Mouse (Mus musculus) hindbrain, postnatal 0 days (tissue): ENCODE measurements around the gene Klrb1c. TPM values are rescaled to one million over a fixed set of nuclear protein-coding genes. Genes with fewer than 3 reads are reported as not detected.
"Not testable (repeated sequence)": the region's sequence is repeated elsewhere in the genome, so short reads cannot be mapped to it uniquely, and the experiment has no call there.

Source experiments
- ATAC-seq: fragments of 200-750 bp; cut with Nextera tagmentation; 2 replicates; pipeline ENCODE4 v1.8.0; 2017; ENCODE audit warnings: mild to moderate bottlenecking, moderate TSS enrichment, moderate library complexity
- DNase-seq: peaks from one replicate; pipeline ENCODE4 v3.0.0-alpha.2; 2015; ENCODE audit warnings: low spot score
- H3K27ac ChIP-seq: fragments of 300-500 bp; sonication (generic); 2 replicates; pipeline ENCODE4 v1.5.1; 2014; ENCODE audit warnings: mild to moderate bottlenecking
- H3K27me3 ChIP-seq: fragments of 300-500 bp; sonication (generic); 2 replicates; pipeline ENCODE4 v1.6.1; 2014; ENCODE audit warnings: low read length, mixed read lengths; ENCODE audit not compliant: insufficient read depth
- H3K36me3 ChIP-seq: fragments of 300-500 bp; sonication (generic); 2 replicates; pipeline ENCODE4 v1.6.1; 2014; ENCODE audit warnings: low read length, mixed read lengths; ENCODE audit not compliant: insufficient read depth
- H3K4me1 ChIP-seq: fragments of 300-500 bp; sonication (generic); 2 replicates; pipeline ENCODE4 v1.6.1; 2014; ENCODE audit warnings: antibody characterized with exemption, low read length, mixed read lengths; ENCODE audit not compliant: insufficient read depth
- H3K4me2 ChIP-seq: fragments of 300-500 bp; sonication (generic); 2 replicates; pipeline ENCODE4 v1.6.1; 2014; ENCODE audit warnings: low read depth, mild to moderate bottlenecking, low read length, moderate library complexity, mixed read lengths
- H3K4me3 ChIP-seq: fragments of 300-500 bp; sonication (generic); 2 replicates; pipeline ENCODE4 v1.5.1; 2014; ENCODE audit warnings: low read length
- H3K9ac ChIP-seq: fragments of 300-500 bp; sonication (generic); replicated peaks from 2 replicates; pipeline ENCODE4 v1.6.1; 2014; ENCODE audit warnings: mild to moderate bottlenecking, low read length, moderate library complexity, mixed read lengths
- H3K9me3 ChIP-seq: fragments of 300-500 bp; sonication (generic); 2 replicates; pipeline ENCODE4 v1.6.1; 2016; ENCODE audit warnings: low read length, mixed read lengths
- CTCF ChIP-seq: IDR thresholded peaks from 2 replicates; pipeline ENCODE4 v1.5.1; 2016; ENCODE audit warnings: antibody characterized with exemption, control low read depth, low read depth
- WGBS: fragments of 180-500 bp; shearing (Covaris S2); extraction: QIAGEN DNeasy Blood & Tissue Kit; methylation state at CpG from one replicate; pipeline ENCODE4 v1.1.7; 2014; 5-methylcytosine and 5-hydroxymethylcytosine counted together
- polyA plus RNA-seq: library from polyadenylated mRNA; unstranded; fragments of >200 nt; fragmentation: Nextera tagmentation; extraction: Ambion mirVana; gene quantifications from 2 replicates; pipeline ENCODE4 v1.2.1, GENCODE M21; 2015
- total RNA-seq: library from RNA; depleted of rRNA; stranded (reverse); fragments of >200 nt; gene quantifications from 2 replicates; pipeline ENCODE4 v1.2.3, GENCODE M21; 2014

The Klrb1c gene
- total and polyA plus RNA-seq, 2 experiments from 2014 or later: 0.10 to 0.13 TPM

DNA sequence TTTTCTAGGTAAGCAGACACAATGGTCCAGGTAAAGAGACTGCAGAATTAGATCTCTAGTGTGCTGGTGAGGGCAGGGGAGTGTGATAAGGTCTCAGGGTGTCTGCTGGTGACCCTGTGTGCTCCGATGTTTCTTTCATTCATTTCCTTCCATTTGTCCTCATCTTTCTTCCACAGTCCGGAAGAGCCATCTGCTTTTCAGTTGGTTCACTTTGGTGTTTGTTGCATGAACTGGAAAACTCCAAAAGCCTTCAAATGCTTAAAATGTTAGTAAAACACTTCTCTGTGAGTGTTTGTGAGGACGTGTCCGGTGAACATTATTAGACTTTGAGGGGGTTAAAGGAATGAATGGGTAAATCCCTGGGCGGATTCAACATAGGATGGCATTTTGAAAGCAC is 27.9 kb downstream of the Klrb1c start:
- TF ChIP-seq CTCF: no peak; the same call in none of the 2 replicates
- Histone ChIP-seq H3K4me2 (peak overlapping the region; percentile 49), H3K4me1 (no peaks in the 10 kb centered on the region), H3K9me3 (no peaks in the 10 kb centered on the region), H3K27ac (peak overlapping the region; percentile 94), H3K27me3 (no peaks in the 10 kb centered on the region), H3K36me3 (no peaks in the 10 kb centered on the region), H3K9ac (peak overlapping the region; percentile 41; the same call in 1 of the 2 replicates), H3K4me3 (peak overlapping the region; percentile 64)
- ATAC-seq (no peak), DNase-seq (peak; percentile 16)
- 40% methylated on average over 5 of the region's 5 CpGs for WGBS

DNA sequence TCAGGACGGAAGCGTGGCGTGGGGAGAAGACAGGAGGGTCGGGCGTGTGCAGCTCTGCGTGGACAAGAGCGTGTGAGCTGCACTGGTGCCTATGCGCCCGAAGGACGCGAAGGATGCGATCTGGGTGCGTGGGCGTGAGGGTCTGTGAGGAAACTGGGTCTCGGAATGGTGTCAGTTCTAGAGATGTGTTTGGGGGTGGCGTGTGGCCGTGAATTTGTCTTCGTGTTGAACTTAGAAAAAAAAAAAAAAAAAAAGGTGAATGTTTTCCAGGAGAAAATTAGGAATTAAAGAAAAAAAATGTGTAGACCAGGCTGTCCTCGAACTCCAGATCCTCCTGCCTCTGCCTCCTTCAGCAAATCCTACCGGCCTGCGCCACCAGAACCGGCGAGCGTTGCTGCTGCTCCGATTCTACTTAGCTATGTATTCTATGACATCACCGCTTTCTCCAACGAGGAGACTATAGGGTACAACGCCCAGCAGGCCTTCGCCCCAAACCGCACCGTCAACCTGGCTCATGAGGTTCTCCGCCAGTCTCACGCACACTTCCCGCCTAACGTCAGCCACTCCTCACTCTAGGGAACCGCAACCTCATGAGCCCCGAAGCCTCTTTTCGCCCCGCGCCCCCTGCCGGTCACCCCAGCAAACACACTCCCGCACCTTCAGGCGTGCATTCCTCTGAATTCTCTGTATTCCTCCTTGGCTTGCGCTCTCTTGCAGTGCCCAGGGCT is 28.4 kb downstream of the Klrb1c start:
- peak overlapping the region; percentile 64 for H3K4me3 ChIP-seq
- ATAC-seq (peak; percentile 72), DNase-seq (peak; percentile 90)
- H3K4me2 ChIP-seq: peak overlapping the region; percentile 49
- peak overlapping the region; percentile 71 for H3K9ac ChIP-seq
- H3K4me1 ChIP-seq, H3K36me3 ChIP-seq, H3K9me3 ChIP-seq, H3K27me3 ChIP-seq: not testable (repeated sequence)
- under 1% methylated on average over 44 of the region's 44 CpGs for WGBS
- peak; percentile 88 for TF ChIP-seq CTCF
- H3K27ac ChIP-seq: peak overlapping the region; percentile 94

DNA sequence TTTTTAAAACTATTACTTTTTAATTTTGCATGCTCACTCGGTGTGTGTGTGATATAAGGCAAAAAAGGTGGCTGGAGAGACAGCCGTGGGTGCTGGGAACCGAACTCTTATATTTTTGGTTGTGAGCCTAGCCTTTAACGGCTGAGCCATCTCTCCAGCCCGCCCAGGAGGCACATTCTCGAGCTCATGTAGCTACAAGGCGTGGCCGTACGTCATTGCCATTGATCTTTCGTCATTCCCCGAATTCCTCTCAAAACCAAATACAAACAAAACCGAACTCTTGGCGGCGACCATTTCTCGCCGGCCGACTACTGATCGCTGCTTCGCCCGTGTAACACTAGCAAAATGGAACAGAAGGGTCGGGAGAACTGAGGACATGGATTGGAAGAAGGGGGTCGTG is 29.0 kb downstream of the Klrb1c start:
- H3K4me2 ChIP-seq: peak overlapping the region; percentile 46
- peak overlapping the region; percentile 71 for H3K9ac ChIP-seq
- ATAC-seq (peak; percentile 46), DNase-seq (peak; percentile 87)
- not testable (repeated sequence) for H3K9me3 ChIP-seq, H3K27me3 ChIP-seq, H3K4me1 ChIP-seq, H3K36me3 ChIP-seq
- peak overlapping the region; percentile 94 for H3K27ac ChIP-seq
- WGBS: under 1% methylated on average over 22 of the region's 22 CpGs
- H3K4me3 ChIP-seq: peak overlapping the region; percentile 64

DNA sequence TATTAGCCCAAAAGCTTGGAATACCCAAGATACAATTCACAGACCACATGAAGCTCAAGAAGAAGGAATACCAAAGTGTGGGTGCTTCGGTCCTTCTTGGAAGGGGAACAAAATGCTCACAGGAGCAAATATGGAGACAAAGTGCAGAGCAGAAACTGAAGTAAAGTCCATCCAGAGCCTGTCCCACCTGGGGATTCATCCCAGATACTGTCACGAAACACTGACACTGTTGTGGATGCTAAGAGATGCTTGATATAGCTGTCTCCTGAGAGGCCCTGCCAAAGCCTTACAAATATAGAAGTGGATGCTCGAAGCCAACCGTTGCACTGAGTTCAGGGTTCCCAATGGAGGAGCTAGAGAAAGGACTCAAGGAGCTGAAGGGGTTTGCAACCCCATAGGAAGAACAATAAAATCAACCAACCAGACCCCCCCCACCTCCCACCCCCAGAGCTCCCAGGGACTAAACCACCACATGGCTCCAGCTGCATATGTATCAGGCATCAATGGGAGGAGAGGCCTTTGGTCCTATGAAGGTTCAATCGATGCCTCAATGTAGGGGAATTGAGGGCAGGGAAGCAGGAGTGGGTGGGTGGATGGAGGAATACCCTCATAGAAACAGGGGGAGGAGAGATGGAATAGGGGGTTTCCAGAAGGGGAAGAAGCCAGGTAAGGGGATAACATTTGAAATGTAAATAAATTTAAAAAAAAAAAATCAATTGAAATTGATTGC is 29.6 kb downstream of the Klrb1c start:
- Histone ChIP-seq H3K4me2 (peak overlapping the region; percentile 25; the same call in 1 of the 2 replicates), H3K4me3 (peak overlapping the region; percentile 64; the same call in 1 of the 2 replicates), H3K9ac (no peak overlapping the region), H3K9me3 (no peaks in the 10 kb centered on the region), H3K4me1 (no peaks in the 10 kb centered on the region), H3K27ac (0 out of 2 replicates have a peak overlapping the region, but pooled peaks have one; percentile 29), H3K36me3 (no peaks in the 10 kb centered on the region), H3K27me3 (no peaks in the 10 kb centered on the region)
- no peak for TF ChIP-seq CTCF
- ATAC-seq (no peak), DNase-seq (no peak)
- 74% methylated on average over 5 of the region's 5 CpGs for WGBS

DNA sequence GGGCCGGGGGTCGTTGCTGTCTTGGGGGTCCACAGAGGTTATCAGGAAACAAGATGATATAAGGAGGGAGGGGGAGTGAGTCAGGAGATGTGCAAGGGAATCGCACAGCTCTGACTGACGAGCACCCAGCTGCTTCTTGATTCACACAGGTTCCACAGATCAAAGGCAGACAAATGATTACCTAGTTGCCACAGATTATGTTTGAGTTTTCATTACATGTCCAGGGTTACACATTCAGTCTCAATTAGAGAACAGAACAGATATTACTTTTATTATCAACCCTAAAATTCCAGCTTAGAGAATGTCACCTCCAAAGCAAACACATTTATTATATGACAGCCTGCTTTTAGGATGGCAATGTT is 33.6 kb downstream of the Klrb1c start:
- H3K36me3 ChIP-seq, H3K9me3 ChIP-seq, H3K4me1 ChIP-seq, H3K27me3 ChIP-seq, H3K27ac ChIP-seq, DNase-seq, H3K9ac ChIP-seq, H3K4me2 ChIP-seq, H3K4me3 ChIP-seq, ATAC-seq: not testable (repeated sequence)
- 71% methylated on average over 4 of the region's 4 CpGs for WGBS

DNA sequence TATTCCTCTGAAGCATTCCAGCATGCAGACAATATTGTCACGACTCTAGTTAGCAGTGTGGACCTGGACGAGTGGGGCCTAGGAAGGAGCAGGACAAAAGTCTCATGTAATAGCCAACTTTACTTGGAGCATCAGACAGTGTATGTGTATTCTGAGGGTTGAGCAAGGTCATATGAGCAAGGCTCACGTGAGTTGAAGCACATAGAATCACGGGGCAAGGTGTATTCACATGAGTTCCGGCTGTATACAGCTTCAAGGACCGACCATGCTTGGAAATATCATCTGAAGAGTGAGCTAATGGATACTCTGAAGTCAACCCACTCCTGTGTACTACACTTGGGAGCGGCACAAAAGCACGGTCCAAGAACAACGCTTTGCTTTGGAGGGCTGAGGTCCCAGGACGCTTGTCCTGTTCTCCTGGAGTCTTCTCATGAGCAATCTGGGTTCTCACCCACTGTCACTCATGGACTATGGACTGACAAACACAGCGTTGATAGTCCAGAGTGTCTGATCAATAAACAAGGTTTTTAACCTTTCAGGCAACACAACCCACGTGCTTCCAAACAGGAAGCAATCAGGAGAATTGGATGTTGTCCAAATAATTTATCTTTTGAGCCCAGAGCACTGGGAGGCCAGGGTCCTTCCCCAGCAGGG is 34.1 kb downstream of the Klrb1c start:
- H3K27me3 ChIP-seq, H3K4me1 ChIP-seq, H3K36me3 ChIP-seq, ATAC-seq, H3K9me3 ChIP-seq, H3K9ac ChIP-seq, DNase-seq, H3K4me3 ChIP-seq, H3K4me2 ChIP-seq: not testable (repeated sequence)
- 83% methylated on average over 12 of the region's 12 CpGs for whole genome bisulfite sequencing
- H3K27ac ChIP-seq: peak overlapping the region; percentile 69; the same call in 1 of the 2 replicates

DNA sequence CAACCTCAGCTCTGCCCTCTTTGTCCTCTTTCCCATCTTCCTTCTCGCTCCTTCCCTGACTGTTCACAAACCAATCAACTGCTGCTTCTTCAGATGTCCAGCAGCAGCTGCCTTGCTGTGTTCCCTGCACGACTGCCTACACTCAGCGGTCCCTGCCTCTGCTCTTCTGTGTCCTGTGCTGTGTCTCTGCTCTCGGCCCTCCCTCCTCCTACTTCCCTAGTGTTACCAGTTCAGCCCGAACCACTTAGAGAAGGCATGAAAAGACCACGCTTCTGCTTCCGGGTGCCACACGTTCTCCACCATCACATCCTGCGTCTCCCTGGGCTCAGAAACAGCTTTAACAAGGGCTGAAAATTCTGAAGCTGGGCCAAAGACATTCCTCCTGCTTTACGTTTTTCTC is 34.8 kb downstream of the Klrb1c start:
- not testable (repeated sequence) for H3K36me3 ChIP-seq, H3K4me2 ChIP-seq, H3K4me3 ChIP-seq, H3K9me3 ChIP-seq, H3K4me1 ChIP-seq, H3K9ac ChIP-seq, H3K27me3 ChIP-seq
- WGBS: 24% methylated on average over 10 of the region's 10 CpGs
- ATAC-seq (peak; percentile 86), DNase-seq (peak; percentile 21)
- peak overlapping the region; percentile 69 for H3K27ac ChIP-seq
